Mouse (Mus musculus) v-Abl transformed pro-B cells (cell line): ENCODE results near the gene Entpd8.

Source experiments
- in situ Hi-C, 2 experiments: fragments of 400-800 bp; cut with MboI; formaldehyde crosslinking; loops; one replicate each; pipeline ENCODE4 v1.15.1; 2025; ENCODE audit not compliant: unreplicated experiment in 2 of 2

Entpd8 gene

GRCm38 (mm10) chr2:25128072-25128471 lies 48.0 kb downstream of the Entpd8 start:
- in situ Hi-C loops, result loop anchor here (5.0 kb wide), 2 partner anchors 124 to 274 kb away; no protein-coding TSS in a partner anchor

- in situ Hi-C loops, result loop anchor here in 1 of 2 experiments (10.0 kb wide), 1 partner anchor 193 kb away; no protein-coding TSS in a partner anchor
These were observed 51.5 kb downstream of the Entpd8 start for GRCm38 (mm10) chr2:25131601-25132000.
